Mouse (Mus musculus) naive thymus-derived CD4-positive, alpha-beta T cell, adult 2 months (primary cell): ENCODE data around the gene Vsig4.
"Not testable (repeated sequence)": the region's sequence is repeated elsewhere in the genome, so short reads cannot be mapped to it uniquely, and the experiment has no call there.

ENCODE experiments used
- DNase-seq: peaks from one replicate; pipeline ENCODE4 v3.0.0-alpha.2; 2011; ENCODE audit warnings: low read depth

The Vsig4 gene

GRCm38 (mm10) chrX:96293338-96293737 lies at the start of gene Vsig4:
Gene Vsig4 (minus strand): TSS chrX:96293438.
- DNase-seq, result no peak

- no peak for DNase-seq
These were observed 45.9 kb upstream of the Vsig4 start for GRCm38 (mm10) chrX:96339108-96339507.

GRCm38 (mm10) chrX:96329764-96330163 lies 36.5 kb upstream of the Vsig4 start:
- DNase-seq, result peak; percentile 7

- no peak for DNase-seq
These were observed 36.7 kb downstream of the Vsig4 start for GRCm38 (mm10) chrX:96256509-96256908.

- no peak for DNase-seq
These were observed 53.6 kb downstream of the Vsig4 start for GRCm38 (mm10) chrX:96239644-96240043.

- no peak for DNase-seq
These were observed 54.2 kb downstream of the Vsig4 start for GRCm38 (mm10) chrX:96239037-96239436.

GRCm38 (mm10) chrX:96235775-96236174 lies 57.5 kb downstream of the Vsig4 start:
- no peak for DNase-seq

- DNase-seq, result no peak
These were observed 66.2 kb downstream of the Vsig4 start for GRCm38 (mm10) chrX:96227030-96227429.

- DNase-seq, result no peak
These were observed 67.8 kb downstream of the Vsig4 start for GRCm38 (mm10) chrX:96225474-96225873.

- peak; percentile 1 for DNase-seq
These were observed 69.0 kb downstream of the Vsig4 start for GRCm38 (mm10) chrX:96224210-96224609.

GRCm38 (mm10) chrX:96218088-96218487 lies 75.2 kb downstream of the Vsig4 start:
- no peak for DNase-seq

GRCm38 (mm10) chrX:96206872-96207271 lies 86.4 kb downstream of the Vsig4 start:
- DNase-seq, result no peak

- DNase-seq, result not testable (repeated sequence)
These were observed 88.1 kb downstream of the Vsig4 start for GRCm38 (mm10) chrX:96205143-96205542.
